ENCODE assay signal across 29 mouse cellular contexts in genomic region chr6:90686812-90687211, GRCm38 (mm10).
"Had no signal": no experiment of that assay in that cellular context is flagged by ENCODE, and none has a peak within 500 bp of the region (broad histone marks: within the 10 kb centered on the region; RNA-seq: fewer than 3 reads in every experiment).

No protein-coding gene starts in this region.

- H3K4me3 ChIP-seq: heart, embryonic 13.5 days; heart, embryonic 15.5 days; hindbrain, embryonic 10.5 days; hindbrain, embryonic 12.5 days; hindbrain, embryonic 13.5 days; hindbrain, embryonic 15.5 days; intestine, embryonic 15.5 days; kidney, embryonic 15.5 days; layer of hippocampus, adult 2 months; left cerebral cortex, adult 2 months had no signal

- DNase-seq: heart, postnatal 10 days; heart, postnatal 14 days; heart, postnatal 36 days; heart, postnatal 4 days; kidney, adult 11 months; kidney, adult 18-20 months; kidney, adult 2 months; kidney, adult 8-10 months; kidney, adult 9 months; kidney, postnatal 10 days; kidney, postnatal 14 days; kidney, postnatal 25 days; kidney, postnatal 36 days; kidney, postnatal 4 days; layer of hippocampus, adult 9-11 months; layer of hippocampus, postnatal 36 days had no signal

- H3K27ac ChIP-seq: heart, embryonic 13.5 days; heart, embryonic 15.5 days; hindbrain, embryonic 10.5 days; hindbrain, embryonic 12.5 days; hindbrain, embryonic 13.5 days; hindbrain, embryonic 14.5 days; hindbrain, embryonic 15.5 days; hindbrain, postnatal 0 days; intestine, embryonic 15.5 days; kidney, embryonic 15.5 days; kidney, postnatal 0 days; layer of hippocampus, adult 2 months; left cerebral cortex, adult 2 months had no signal
